Mouse (Mus musculus) lung, postnatal 0 days (tissue): ENCODE data around the gene Rgmb. TPM values are rescaled to one million over a fixed set of nuclear protein-coding genes. Genes with fewer than 3 reads are reported as not detected.

Experiments
- ATAC-seq: fragments of 200-750 bp; cut with Nextera tagmentation; 2 replicates; pipeline ENCODE4 v1.8.0; 2017; ENCODE audit warnings: moderate library complexity
- DNase-seq: peaks from one replicate; pipeline ENCODE4 v3.0.0-alpha.2; 2016; ENCODE audit warnings: low spot score
- H3K27ac ChIP-seq: fragments of 300-500 bp; sonication (generic); 2 replicates; pipeline ENCODE4 v1.5.1; 2014; ENCODE audit warnings: antibody characterized with exemption, mild to moderate bottlenecking, low read length, mixed read lengths
- H3K27me3 ChIP-seq: fragments of 300-500 bp; sonication (generic); replicated peaks from 2 replicates; pipeline ENCODE4 v1.6.1; 2014; ENCODE audit warnings: low read length, mixed read lengths; ENCODE audit not compliant: insufficient read depth
- H3K36me3 ChIP-seq: fragments of 300-500 bp; sonication (generic); 2 replicates; pipeline ENCODE4 v1.6.1; 2014; ENCODE audit warnings: low read length, mixed read lengths; ENCODE audit not compliant: insufficient read depth
- H3K4me1 ChIP-seq: fragments of 300-500 bp; sonication (generic); 2 replicates; pipeline ENCODE4 v1.6.1; 2014; ENCODE audit warnings: antibody characterized with exemption, low read depth, low read length, mixed read lengths; ENCODE audit not compliant: insufficient read depth
- H3K4me2 ChIP-seq: fragments of 300-500 bp; sonication (generic); replicated peaks from 2 replicates; pipeline ENCODE4 v1.6.1; 2014; ENCODE audit warnings: low read depth, mild to moderate bottlenecking, low read length, moderate library complexity, mixed read lengths
- H3K4me3 ChIP-seq: fragments of 300-500 bp; sonication (generic); 2 replicates; pipeline ENCODE4 v1.5.1; 2014; ENCODE audit warnings: low read depth, low read length
- H3K9ac ChIP-seq: fragments of 300-500 bp; sonication (generic); replicated peaks from 2 replicates; pipeline ENCODE4 v1.6.1; 2014; ENCODE audit warnings: low read depth, mild to moderate bottlenecking
- H3K9me3 ChIP-seq: fragments of 300-500 bp; sonication (generic); 2 replicates; pipeline ENCODE4 v1.6.1; 2016; ENCODE audit warnings: low read length, mixed read lengths
- CTCF ChIP-seq: IDR thresholded peaks from 2 replicates; pipeline ENCODE4 v1.5.1; 2016; ENCODE audit warnings: antibody characterized with exemption, mild to moderate bottlenecking
- EP300 ChIP-seq: IDR thresholded peaks from 2 replicates; pipeline ENCODE4 v1.6.1; 2016; ENCODE audit warnings: antibody characterized with exemption, mild to moderate bottlenecking, control low read depth
- WGBS: fragments of 180-500 bp; shearing (Covaris S2); extraction: QIAGEN DNeasy Blood & Tissue Kit; methylation state at CpG from one replicate; pipeline ENCODE4 v1.1.7; 2014; 5-methylcytosine and 5-hydroxymethylcytosine counted together
- polyA plus RNA-seq: library from polyadenylated mRNA; unstranded; fragments of >200 nt; fragmentation: Nextera tagmentation; extraction: Ambion mirVana; gene quantifications from 2 replicates; pipeline ENCODE4 v1.2.1, GENCODE M21; 2015

Gene Rgmb
- polyA plus RNA-seq, 1 experiment from 2014 or later: 15.9 TPM

GRCm38 (mm10) chr17:15813658-15814212 is 17.1 kb downstream of the Rgmb start:
- TF ChIP-seq EP300: no peak
- no peak for TF ChIP-seq CTCF
- peak; percentile 57 for DNase-seq
- no peak for ATAC-seq
- no peak overlapping the region for H3K4me3 ChIP-seq
- 0 out of 2 replicates have a peak overlapping the region, but pooled peaks have one; percentile 8 for H3K9ac ChIP-seq
- no peaks in the 10 kb centered on the region for H3K27me3 ChIP-seq
- peaks cover 34% of the 10 kb centered on the region; the same call in 1 of the 2 replicates for H3K4me1 ChIP-seq
- H3K9me3 ChIP-seq: no peaks in the 10 kb centered on the region
- peak overlapping the region; percentile 58 for H3K27ac ChIP-seq
- H3K4me2 ChIP-seq: no peak overlapping the region
- no peaks in the 10 kb centered on the region for H3K36me3 ChIP-seq
- WGBS: 12% methylated on average over 3 of the region's 3 CpGs

- Histone ChIP-seq H3K9ac (no peak overlapping the region), H3K9me3 (no peaks in the 10 kb centered on the region), H3K27ac (no peak overlapping the region), H3K36me3 (0 out of 2 replicates have a peak, but pooled peaks cover 5% of the 10 kb centered on the region), H3K27me3 (no peaks in the 10 kb centered on the region), H3K4me3 (no peak overlapping the region), H3K4me2 (no peak overlapping the region), H3K4me1 (peaks cover 36% of the 10 kb centered on the region; the same call in 1 of the 2 replicates)
- no peak for DNase-seq
- 57% methylated on average over 13 of the region's 13 CpGs for WGBS
- TF ChIP-seq EP300 (no peak), CTCF (no peak)
- no peak for ATAC-seq
These were observed 18.6 kb downstream of the Rgmb start for GRCm38 (mm10) chr17:15812136-15812778.

GRCm38 (mm10) chr17:15809949-15810348 is 20.9 kb downstream of the Rgmb start:
- no peak overlapping the region for H3K4me3 ChIP-seq
- H3K27me3 ChIP-seq: no peaks in the 10 kb centered on the region
- H3K9me3 ChIP-seq: no peaks in the 10 kb centered on the region
- WGBS: 33% methylated on average over 2 of the region's 2 CpGs
- peaks cover 12% of the 10 kb centered on the region; the same call in 1 of the 2 replicates for H3K36me3 ChIP-seq
- H3K9ac ChIP-seq: no peak overlapping the region
- DNase-seq: peak; percentile 80
- H3K4me2 ChIP-seq: no peak overlapping the region; the same call in 1 of the 2 replicates
- H3K27ac ChIP-seq: peak overlapping the region; percentile 74
- ATAC-seq: peak; percentile 63
- no peak for TF ChIP-seq CTCF
- peak; percentile 69 for TF ChIP-seq EP300
- peaks cover 36% of the 10 kb centered on the region; the same call in 1 of the 2 replicates for H3K4me1 ChIP-seq

DNA sequence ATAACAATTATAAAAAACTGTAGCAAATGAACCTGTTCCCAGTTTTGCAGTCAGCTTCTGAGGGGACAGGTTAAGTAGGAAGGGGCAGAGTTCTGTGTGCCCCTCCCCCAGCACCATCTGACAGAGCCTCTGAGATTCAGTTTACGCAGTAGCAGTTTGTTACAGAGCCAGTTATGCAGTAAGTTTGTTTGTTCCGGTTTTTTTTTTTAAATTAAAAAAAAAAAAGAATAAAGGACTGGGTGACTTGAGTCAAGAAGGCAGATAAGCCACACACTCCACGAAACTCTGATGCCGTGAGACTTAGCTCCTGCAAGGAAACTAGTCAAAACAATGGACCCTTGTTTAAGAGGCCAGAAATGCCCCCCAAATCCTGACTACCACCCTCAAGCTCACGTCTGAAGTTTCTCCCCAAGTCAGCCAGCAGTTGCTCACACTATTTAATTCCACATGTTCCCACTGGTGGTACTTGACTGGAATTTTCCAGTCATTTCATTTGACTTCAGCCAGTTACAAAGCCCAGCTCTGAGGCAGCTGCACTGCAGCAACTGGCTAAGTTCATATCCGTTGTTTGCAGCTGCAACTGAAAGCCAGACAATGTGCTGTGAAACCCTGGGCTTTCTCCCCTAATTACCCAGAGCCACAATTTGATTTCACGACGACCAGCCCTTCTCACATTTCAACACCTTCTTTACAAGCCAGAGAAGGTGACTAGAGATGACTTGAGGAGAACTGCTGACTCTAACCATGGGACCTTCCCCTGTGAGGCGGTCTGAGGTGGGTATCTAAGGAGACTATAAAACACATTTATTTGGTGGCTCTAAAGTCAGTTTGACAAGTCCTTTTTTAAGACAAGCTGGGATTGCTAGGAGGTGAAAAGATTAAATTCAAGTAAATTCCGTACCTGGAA is 22.1 kb downstream of the Rgmb start:
- no peaks in the 10 kb centered on the region for H3K9me3 ChIP-seq
- TF ChIP-seq CTCF (no peak), EP300 (no peak)
- peak overlapping the region; percentile 74 for H3K27ac ChIP-seq
- H3K36me3 ChIP-seq: peaks cover 12% of the 10 kb centered on the region; the same call in 1 of the 2 replicates
- no peak overlapping the region for H3K9ac ChIP-seq
- H3K4me1 ChIP-seq: peaks cover 28% of the 10 kb centered on the region; the same call in 1 of the 2 replicates
- 14% methylated on average over 10 of the region's 10 CpGs for WGBS
- no peak overlapping the region for H3K4me3 ChIP-seq
- no peak overlapping the region; the same call in 1 of the 2 replicates for H3K4me2 ChIP-seq
- DNase-seq: peak; percentile 58
- no peaks in the 10 kb centered on the region for H3K27me3 ChIP-seq
- ATAC-seq: peak; percentile 27; the same call in 1 of the 2 replicates

DNA sequence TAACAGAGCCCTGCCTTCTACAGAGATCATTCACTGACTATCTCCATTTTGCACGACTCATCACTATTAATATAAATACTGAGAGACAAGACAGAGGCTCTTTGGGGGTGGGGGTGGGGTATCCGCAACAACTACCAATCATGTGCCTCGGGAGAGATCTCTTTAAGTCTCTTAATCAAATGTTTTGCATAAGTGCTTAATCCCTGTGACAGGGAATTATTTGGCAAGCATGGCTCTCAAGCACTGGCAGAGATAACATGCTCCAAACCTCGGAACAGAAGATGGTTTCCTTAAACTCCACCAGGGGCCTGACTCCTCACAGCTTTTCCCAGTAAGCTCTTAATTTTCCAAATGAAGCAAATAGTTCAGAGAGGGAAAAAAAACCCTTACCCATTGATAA is 22.8 kb downstream of the Rgmb start:
- no peak overlapping the region for H3K9ac ChIP-seq
- WGBS: 33% methylated on average over 4 of the region's 4 CpGs
- no peaks in the 10 kb centered on the region for H3K27me3 ChIP-seq
- H3K36me3 ChIP-seq: peaks cover 12% of the 10 kb centered on the region; the same call in 1 of the 2 replicates
- H3K4me1 ChIP-seq: peaks cover 28% of the 10 kb centered on the region; the same call in 1 of the 2 replicates
- no peak overlapping the region for H3K4me3 ChIP-seq
- no peak for ATAC-seq
- no peak for DNase-seq
- TF ChIP-seq CTCF (no peak), EP300 (no peak)
- H3K9me3 ChIP-seq: no peaks in the 10 kb centered on the region
- no peak overlapping the region for H3K27ac ChIP-seq
- no peak overlapping the region for H3K4me2 ChIP-seq
